Mouse (Mus musculus): ENCODE measurements around the gene Vsig10l.

- no peak for TF ChIP-seq POLR2A (IDR thresholded peaks at IDR 0.05; ENCODE audit: borderline replicate concordance, control insufficient read depth, low read depth, low read length)
- TF ChIP-seq CTCF (IDR thresholded peaks at IDR 0.05; ENCODE audit: control insufficient read depth, insufficient read depth, low read length) = no peak
Observed at GRCm38 (mm10) chr7:43490861-43491260, 27.9 kb downstream of the Vsig10l start.
